Mouse (Mus musculus): ENCODE data around the gene Ccdc51.

Gene Ccdc51

DNA sequence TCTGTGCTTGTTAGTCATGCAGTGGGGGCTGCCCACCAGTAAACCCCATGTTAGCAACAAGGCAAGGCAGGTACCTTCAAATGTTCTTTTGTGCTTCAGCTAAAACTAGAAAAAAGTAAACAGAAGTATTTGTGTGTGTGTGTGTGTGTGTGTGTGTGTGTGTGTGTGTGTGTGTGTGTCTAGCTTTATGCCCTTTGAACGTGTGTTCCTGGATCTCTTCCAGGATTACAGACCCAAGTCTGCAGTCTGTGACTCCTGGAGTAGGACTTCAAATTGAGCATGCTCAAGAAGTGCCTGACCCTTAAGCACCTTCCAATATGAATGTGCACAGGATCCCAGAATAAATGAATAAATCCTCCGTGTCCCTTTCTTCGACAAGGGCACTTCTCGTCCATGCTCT is 44.8 kb downstream of the Ccdc51 start:
- no peak for DNase-seq

DNA sequence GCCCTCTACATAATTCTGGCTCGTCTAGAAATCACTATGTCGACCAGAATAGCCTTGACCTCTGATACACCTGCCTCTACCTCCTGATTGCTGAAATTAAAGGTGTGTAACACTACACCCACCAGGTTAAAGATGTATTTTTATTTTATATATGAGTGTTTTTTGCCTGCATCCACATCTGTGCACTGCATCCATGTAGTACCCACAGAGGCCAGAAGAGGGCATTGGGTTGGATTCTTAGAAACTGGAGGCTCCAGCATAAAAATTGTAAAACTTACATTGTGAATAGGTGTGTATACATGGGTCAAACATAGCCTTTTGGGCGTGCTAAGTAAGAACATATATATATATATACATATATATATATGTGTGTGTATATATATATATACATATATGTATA is 45.9 kb downstream of the Ccdc51 start:
- no peak for DNase-seq

DNA sequence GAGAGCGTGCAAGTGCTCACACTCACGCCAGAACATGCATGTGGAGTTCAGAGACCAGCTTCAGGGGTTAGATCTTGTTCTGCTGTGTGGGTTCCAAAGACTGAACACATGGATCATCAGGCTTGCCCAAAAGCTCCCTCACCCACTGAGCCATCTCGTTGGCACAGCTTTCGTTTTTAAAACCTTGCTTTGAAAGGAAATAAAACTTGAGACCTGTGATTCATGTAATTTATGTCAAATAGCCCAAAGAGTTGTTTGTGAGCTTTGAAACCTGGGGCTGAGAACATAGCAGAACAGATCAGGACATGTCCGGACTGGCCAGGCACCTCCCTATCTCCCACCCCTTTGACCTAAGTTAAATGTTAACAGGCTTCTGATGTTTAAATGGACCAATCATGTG is 47.8 kb downstream of the Ccdc51 start:
- DNase-seq, result no peak

DNA sequence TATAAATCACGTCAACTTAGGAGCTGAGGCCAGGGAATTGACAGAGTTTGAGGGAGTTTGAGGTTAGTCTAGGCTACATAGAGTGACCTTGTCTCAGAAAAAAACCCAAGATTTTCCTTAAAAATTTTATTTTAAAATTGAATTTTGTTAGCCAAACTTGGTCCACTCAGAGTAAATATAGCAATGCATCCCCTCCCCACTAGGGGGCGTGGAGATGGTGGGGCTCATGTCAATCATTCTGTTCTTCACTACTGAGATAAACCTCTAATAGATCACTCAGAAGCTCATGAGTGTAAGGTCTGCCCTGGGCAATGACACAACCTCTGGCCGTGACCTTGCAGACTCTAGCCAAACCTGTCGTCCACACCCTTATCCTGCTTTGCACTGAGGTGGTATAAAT is 58.1 kb downstream of the Ccdc51 start:
- DNase-seq, result peak; percentile 31
